Mouse (Mus musculus) liver, adult 2 months (tissue): ENCODE data around the gene Coro6.

Experiments used
- CTCF ChIP-seq: fragments of 200-500 bp; IDR thresholded peaks from 2 replicates; pipeline ENCODE4 v1.5.1; 2011; ENCODE audit warnings: low read depth, low read length, control low read depth
- POLR2A ChIP-seq: fragments of 200-500 bp; IDR thresholded peaks from 2 replicates; pipeline ENCODE4 v1.6.1; 2011; ENCODE audit warnings: low read length, control low read depth; ENCODE audit not compliant: insufficient read depth; ENCODE audit errors: extremely low read depth

GRCm38 (mm10) chr11:77504377-77504776 is 42.2 kb downstream of the Coro6 start:
- no peak for TF ChIP-seq POLR2A
- no peak for TF ChIP-seq CTCF
